Mouse (Mus musculus) G1E (cell line): Measurements from ENCODE around the gene Plpp4. TPM values are rescaled to one million over a fixed set of nuclear protein-coding genes. Genes with fewer than 3 reads are reported as not detected.

Experiments used
- ATAC-seq: 2 replicates; pipeline ENCODE4 v1.8.0; 2016; ENCODE audit warnings: mild to moderate bottlenecking; ENCODE audit not compliant: insufficient number of reproducible peaks, poor library complexity, low FRiP score, severe bottlenecking; ENCODE audit errors: extremely low read depth
- DNase-seq: peaks from one replicate; pipeline ENCODE4 v3.0.0; 2012; ENCODE audit warnings: low spot score
- H3K27me3 ChIP-seq: 2 replicates; pipeline ENCODE4 v1.6.1; 2012; ENCODE audit warnings: mild to moderate bottlenecking, low read length, inconsistent platforms; ENCODE audit not compliant: insufficient read depth
- H3K36me3 ChIP-seq: replicated peaks from 2 replicates; pipeline ENCODE3; 2012; ENCODE audit warnings: mild to moderate bottlenecking, inconsistent platforms
- H3K4me1 ChIP-seq: 2 replicates; pipeline ENCODE4 v1.6.1; 2012; ENCODE audit warnings: low read depth, low read length, inconsistent platforms, mixed read lengths; ENCODE audit not compliant: insufficient read depth
- H3K4me3 ChIP-seq: 2 replicates; pipeline ENCODE4 v1.5.1; 2012; ENCODE audit warnings: low read depth, mild to moderate bottlenecking, inconsistent platforms, low read length, moderate library complexity, mixed read lengths
- H3K9me3 ChIP-seq: replicated peaks from 2 replicates; pipeline ENCODE4 v1.6.1; 2012; ENCODE audit warnings: inconsistent platforms
- CTCF ChIP-seq: IDR thresholded peaks from 2 replicates; pipeline ENCODE4 v1.5.1; 2012; ENCODE audit warnings: low read depth, low read length, inconsistent platforms, mixed read lengths
- GATA1 ChIP-seq: IDR thresholded peaks from 2 replicates; pipeline ENCODE4 v1.6.1; 2012; ENCODE audit warnings: borderline replicate concordance, low read length, inconsistent platforms, mixed read lengths
- GATA2 ChIP-seq: IDR thresholded peaks from 2 replicates; pipeline ENCODE4 v1.6.1; 2012; ENCODE audit warnings: low read depth, low read length, inconsistent platforms, borderline replicate concordance
- POLR2AphosphoS5 ChIP-seq: IDR thresholded peaks from 2 replicates; pipeline ENCODE4 v1.6.1; 2012; ENCODE audit warnings: low read depth, low read length, inconsistent platforms; ENCODE audit not compliant: insufficient replicate concordance
- TAL1 ChIP-seq: conservative IDR thresholded peaks from 2 replicates; pipeline ENCODE4 v1.6.1; 2012; ENCODE audit warnings: low read depth, low read length, inconsistent platforms, mixed read lengths
- polyA plus RNA-seq: library from polyadenylated mRNA; stranded (reverse); fragments of >175 nt; gene quantifications from 2 replicates; pipeline ENCODE4 v1.2.3, GENCODE M21; 2012
- total RNA-seq, 2 experiments: library from RNA; stranded (forward) in 1 of 2; stranded (reverse) in 1 of 2; fragments of 200-1000 nt in 1 of 2; fragments of >200 nt in 1 of 2; fragmentation: Nextera tagmentation in 1 of 2; gene quantifications; 2 replicates each; pipeline ENCODE4 v1.2.3; 2014 to 2017

The Plpp4 gene
- total and polyA plus RNA-seq, 3 experiments = not detected

GRCm38 (mm10) chr7:129235995-129236394, 20.8 kb upstream of the Plpp4 start:
- ATAC-seq (no peak), DNase-seq (no peak)
- no peaks in the 10 kb centered on the region for H3K4me1 ChIP-seq
- no peaks in the 10 kb centered on the region for H3K36me3 ChIP-seq
- TF ChIP-seq GATA1 = no peak
- no peak for TF ChIP-seq POLR2AphosphoS5
- TF ChIP-seq GATA2 = no peak
- TF ChIP-seq TAL1 = no peak
- TF ChIP-seq CTCF = no peak
- H3K27me3 ChIP-seq = no peaks in the 10 kb centered on the region
- peaks cover 58% of the 10 kb centered on the region for H3K9me3 ChIP-seq
- H3K4me3 ChIP-seq = no peak overlapping the region

- Histone ChIP-seq H3K36me3 (no peaks in the 10 kb centered on the region), H3K4me1 (no peaks in the 10 kb centered on the region), H3K27me3 (no peaks in the 10 kb centered on the region), H3K4me3 (no peak overlapping the region), H3K9me3 (peaks cover 41% of the 10 kb centered on the region)
- DNase-seq (no peak), ATAC-seq (no peak)
- no peak for TF ChIP-seq POLR2AphosphoS5
- TF ChIP-seq GATA1 = no peak
- TF ChIP-seq TAL1 = no peak
- TF ChIP-seq CTCF = no peak
- no peak for TF ChIP-seq GATA2
These were observed 5.8 kb upstream of the Plpp4 start for GRCm38 (mm10) chr7:129250981-129251380.

GRCm38 (mm10) chr7:129253406-129253805, 3.4 kb upstream of the Plpp4 start:
- Histone ChIP-seq H3K9me3 (peaks cover 50% of the 10 kb centered on the region), H3K27me3 (no peaks in the 10 kb centered on the region; the same call in 1 of the 2 replicates), H3K4me1 (no peaks in the 10 kb centered on the region), H3K36me3 (no peaks in the 10 kb centered on the region), H3K4me3 (no peak overlapping the region)
- ATAC-seq = no peak
- TF ChIP-seq GATA1 (no peak), TAL1 (no peak), POLR2AphosphoS5 (no peak), CTCF (no peak), GATA2 (no peak)
- DNase-seq = no peak

GRCm38 (mm10) chr7:129254126-129254525, 2.7 kb upstream of the Plpp4 start:
- Histone ChIP-seq H3K4me1 (no peaks in the 10 kb centered on the region), H3K4me3 (no peak overlapping the region), H3K36me3 (no peaks in the 10 kb centered on the region), H3K27me3 (no peaks in the 10 kb centered on the region; the same call in 1 of the 2 replicates), H3K9me3 (peaks cover 51% of the 10 kb centered on the region)
- TF ChIP-seq GATA2 = no peak
- no peak for TF ChIP-seq GATA1
- TF ChIP-seq CTCF = no peak
- no peak for TF ChIP-seq TAL1
- no peak for TF ChIP-seq POLR2AphosphoS5
- DNase-seq (no peak), ATAC-seq (no peak)

GRCm38 (mm10) chr7:129255406-129255805, 1.4 kb upstream of the Plpp4 start:
- ATAC-seq (no peak), DNase-seq (no peak)
- H3K36me3 ChIP-seq = no peaks in the 10 kb centered on the region
- H3K4me1 ChIP-seq = no peaks in the 10 kb centered on the region
- peaks cover 60% of the 10 kb centered on the region for H3K9me3 ChIP-seq
- H3K4me3 ChIP-seq = no peak overlapping the region
- no peaks in the 10 kb centered on the region; the same call in 1 of the 2 replicates for H3K27me3 ChIP-seq
- no peak for TF ChIP-seq TAL1
- no peak for TF ChIP-seq GATA1
- no peak for TF ChIP-seq GATA2
- no peak for TF ChIP-seq POLR2AphosphoS5
- TF ChIP-seq CTCF = no peak

GRCm38 (mm10) chr7:129257374-129258018, 665 bp downstream of the Plpp4 start:
- TF ChIP-seq GATA1 = no peak
- Histone ChIP-seq H3K4me3 (no peak overlapping the region), H3K27me3 (no peaks in the 10 kb centered on the region; the same call in 1 of the 2 replicates), H3K9me3 (peaks cover 62% of the 10 kb centered on the region), H3K36me3 (no peaks in the 10 kb centered on the region), H3K4me1 (no peaks in the 10 kb centered on the region)
- ATAC-seq (no peak), DNase-seq (no peak)

GRCm38 (mm10) chr7:129258331-129258730, 1.5 kb downstream of the Plpp4 start:
- Histone ChIP-seq H3K36me3 (no peaks in the 10 kb centered on the region), H3K9me3 (peaks cover 58% of the 10 kb centered on the region), H3K4me3 (no peak overlapping the region), H3K27me3 (no peaks in the 10 kb centered on the region; the same call in 1 of the 2 replicates), H3K4me1 (no peaks in the 10 kb centered on the region)
- TF ChIP-seq GATA2 (no peak), POLR2AphosphoS5 (no peak), CTCF (no peak), GATA1 (no peak), TAL1 (no peak)
- ATAC-seq = no peak
- no peak for DNase-seq
